Mouse (Mus musculus) myocyte (in vitro differentiated cells): ENCODE results near the gene Hoxa13. TPM values are rescaled to one million over a fixed set of nuclear protein-coding genes. Genes with fewer than 3 reads are reported as not detected.

Experiments used
- H3K27me3 ChIP-seq: one replicate; pipeline ENCODE4 v1.6.1; 2011; ENCODE audit not compliant: control insufficient read depth, insufficient read depth, insufficient read length
- H3K36me3 ChIP-seq: one replicate; pipeline ENCODE4 v1.6.1; 2011; ENCODE audit not compliant: control insufficient read depth, insufficient read depth
- H3K4me2 ChIP-seq: one replicate; pipeline ENCODE4 v1.6.1; 2011; ENCODE audit warnings: low read depth, control low read depth
- H3K4me3 ChIP-seq: one replicate; pipeline ENCODE4 v1.5.1; 2011; ENCODE audit warnings: mild to moderate bottlenecking, control low read depth, moderate library complexity
- H3K79me2 ChIP-seq: one replicate; pipeline ENCODE4 v1.6.1; 2011; ENCODE audit not compliant: control insufficient read depth, insufficient read depth
- H3ac ChIP-seq: one replicate; pipeline ENCODE4 v1.6.1; 2011; ENCODE audit not compliant: control insufficient read depth, insufficient read length
- CEBPB ChIP-seq: IDR thresholded peaks from 2 replicates; pipeline ENCODE4 v1.6.1; 2011; ENCODE audit warnings: mild to moderate bottlenecking, moderate library complexity; ENCODE audit not compliant: poor library complexity, insufficient read depth, severe bottlenecking
- E2F4 ChIP-seq: IDR thresholded peaks from one replicate; pipeline ENCODE4 v1.6.1; 2011; ENCODE audit warnings: mild to moderate bottlenecking, control low read depth, moderate library complexity; ENCODE audit not compliant: insufficient read depth
- MAX ChIP-seq: IDR thresholded peaks from one replicate; pipeline ENCODE4 v1.6.1; 2011; ENCODE audit warnings: low read depth, mild to moderate bottlenecking, control low read depth
- MYOD1 ChIP-seq, 3 experiments: IDR thresholded peaks; one replicate each; pipeline ENCODE4 v1.6.1; 2011; ENCODE audit warnings: control low read depth in 2 of 3, low read depth in 2 of 3, mild to moderate bottlenecking in 2 of 3, moderate library complexity in 1 of 3; ENCODE audit not compliant: insufficient read length in 2 of 3, control insufficient read depth in 1 of 3
- MYOG ChIP-seq, 3 experiments: IDR thresholded peaks; one replicate each; pipeline ENCODE4 v1.6.1; 2011; ENCODE audit warnings: control low read depth in 2 of 3, low read depth in 2 of 3, mild to moderate bottlenecking in 2 of 3; ENCODE audit not compliant: insufficient read length in 2 of 3, control insufficient read depth in 1 of 3, insufficient read depth in 1 of 3
- POLR2A ChIP-seq: IDR thresholded peaks from one replicate; pipeline ENCODE4 v1.6.1; 2011; ENCODE audit warnings: low read depth, mild to moderate bottlenecking, control low read depth, moderate library complexity; ENCODE audit not compliant: insufficient read length
- POLR2AphosphoS2 ChIP-seq: IDR thresholded peaks from one replicate; pipeline ENCODE4 v1.6.1; 2011; ENCODE audit warnings: low read depth, control low read depth; ENCODE audit not compliant: insufficient read length
- REST ChIP-seq: IDR thresholded peaks from one replicate; pipeline ENCODE4 v1.6.1; 2011; ENCODE audit warnings: mild to moderate bottlenecking, control low read depth, moderate library complexity; ENCODE audit not compliant: insufficient read depth, insufficient read length
- SRF ChIP-seq: IDR thresholded peaks from one replicate; pipeline ENCODE4 v1.6.1; 2011; ENCODE audit warnings: low read depth; ENCODE audit not compliant: control insufficient read depth, insufficient read length
- TCF12 ChIP-seq: IDR thresholded peaks from one replicate; pipeline ENCODE4 v1.6.1; 2011; ENCODE audit warnings: mild to moderate bottlenecking, control low read depth; ENCODE audit not compliant: poor library complexity, insufficient read depth, severe bottlenecking
- TCF3 ChIP-seq: IDR thresholded peaks from one replicate; pipeline ENCODE4 v1.6.1; 2011; ENCODE audit warnings: low read depth, control low read depth; ENCODE audit not compliant: insufficient read length
- USF1 ChIP-seq: IDR thresholded peaks from one replicate; pipeline ENCODE4 v1.6.1; 2011; ENCODE audit warnings: low read depth, mild to moderate bottlenecking, control low read depth, moderate library complexity
- polyA plus RNA-seq: library from polyadenylated mRNA; unstranded; fragments of >200 nt; fragmentation: generic; extraction: Trizol; gene quantifications from one replicate; pipeline ENCODE4 v1.2.1, GENCODE M21; 2012; ENCODE audit warnings: missing spikeins

Gene Hoxa13
- polyA plus RNA-seq, 1 experiment = 0.72 TPM

DNA sequence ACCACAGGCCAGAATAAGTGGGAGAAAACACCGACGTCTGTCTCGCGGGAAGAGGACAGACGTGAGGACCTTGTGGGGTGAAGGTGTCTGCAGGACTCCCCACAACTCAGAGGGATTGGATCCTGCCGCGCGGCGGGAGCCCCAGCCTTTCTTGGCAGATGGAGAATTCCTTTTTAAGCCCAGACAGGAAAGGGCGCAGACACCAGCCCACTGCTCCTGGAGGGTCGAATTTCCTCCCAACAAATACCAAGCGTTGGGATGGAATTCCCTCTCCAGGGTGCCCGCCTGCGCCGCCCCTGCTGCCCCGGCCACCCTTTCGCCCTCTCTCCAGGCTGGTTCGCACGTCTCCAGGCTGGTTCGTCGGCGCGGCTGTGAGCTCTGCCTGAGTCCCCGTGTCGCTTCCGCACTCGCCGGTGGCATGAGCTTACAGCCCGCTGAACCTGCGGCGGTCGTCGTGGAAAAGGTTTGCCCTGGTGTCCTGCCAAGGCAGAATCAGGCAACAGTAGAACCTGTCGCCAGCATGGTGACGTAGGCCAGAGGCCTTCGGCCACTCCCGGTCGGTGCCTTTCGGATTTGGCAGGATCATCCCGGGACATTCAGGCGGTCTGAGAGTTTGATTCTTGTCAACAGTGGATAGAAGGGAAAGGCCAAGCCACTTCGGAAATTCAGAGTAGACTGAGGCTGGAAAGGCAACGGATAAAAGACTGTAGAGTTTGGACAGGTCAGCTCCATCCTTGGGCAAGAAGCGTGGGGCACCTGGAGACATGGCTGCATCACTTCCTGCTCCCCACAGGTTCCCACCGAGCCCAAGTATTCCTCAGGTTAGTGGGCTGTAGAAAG is 30.6 kb upstream of the Hoxa13 start:
- no peaks in the 10 kb centered on the region for H3K27me3 ChIP-seq
- TF ChIP-seq MYOD1 (IDR thresholded peaks at IDR 0.05; ENCODE audit: control insufficient read depth in 1 of 3, insufficient read length in 2 of 3, low read depth in 2 of 3) (no peak), E2F4 (no peak), SRF (no peak), POLR2AphosphoS2 (no peak), TCF3 (no peak), POLR2A (no peak), MAX (no peak), CEBPB (no peak), REST (no peak), TCF12 (no peak)
- H3ac ChIP-seq = no peak overlapping the region
- no peaks in the 10 kb centered on the region for H3K36me3 ChIP-seq
- H3K4me2 ChIP-seq = no peak overlapping the region
- H3K79me2 ChIP-seq = no peaks in the 10 kb centered on the region
- no peak overlapping the region for H3K4me3 ChIP-seq

- no peaks in the 10 kb centered on the region for H3K27me3 ChIP-seq
- H3K36me3 ChIP-seq = no peaks in the 10 kb centered on the region
- H3K4me3 ChIP-seq = no peak overlapping the region
- H3ac ChIP-seq = no peak overlapping the region
- H3K4me2 ChIP-seq = no peak overlapping the region
- no peak for TF ChIP-seq MYOG (IDR thresholded peaks at IDR 0.05; ENCODE audit: control insufficient read depth in 1 of 3, insufficient read depth in 1 of 3, insufficient read length in 2 of 3, low read depth in 2 of 3)
- H3K79me2 ChIP-seq = no peaks in the 10 kb centered on the region
Observed at GRCm38 (mm10) chr6:52290186-52290585, 29.5 kb upstream of the Hoxa13 start.

GRCm38 (mm10) chr6:52283896-52284295 is 23.2 kb upstream of the Hoxa13 start:
- Histone ChIP-seq H3K36me3 (no peaks in the 10 kb centered on the region), H3K79me2 (no peaks in the 10 kb centered on the region), H3K27me3 (no peaks in the 10 kb centered on the region), H3K4me2 (no peak overlapping the region), H3ac (no peak overlapping the region), H3K4me3 (no peak overlapping the region)
- no peak for TF ChIP-seq TCF12
- no peak for TF ChIP-seq MYOD1 (IDR thresholded peaks at IDR 0.05; ENCODE audit: control insufficient read depth in 1 of 3, insufficient read length in 2 of 3, low read depth in 2 of 3)
- no peak for TF ChIP-seq MYOG (IDR thresholded peaks at IDR 0.05; ENCODE audit: control insufficient read depth in 1 of 3, insufficient read depth in 1 of 3, insufficient read length in 2 of 3, low read depth in 2 of 3)
- TF ChIP-seq POLR2A = no peak
- TF ChIP-seq E2F4 = no peak

DNA sequence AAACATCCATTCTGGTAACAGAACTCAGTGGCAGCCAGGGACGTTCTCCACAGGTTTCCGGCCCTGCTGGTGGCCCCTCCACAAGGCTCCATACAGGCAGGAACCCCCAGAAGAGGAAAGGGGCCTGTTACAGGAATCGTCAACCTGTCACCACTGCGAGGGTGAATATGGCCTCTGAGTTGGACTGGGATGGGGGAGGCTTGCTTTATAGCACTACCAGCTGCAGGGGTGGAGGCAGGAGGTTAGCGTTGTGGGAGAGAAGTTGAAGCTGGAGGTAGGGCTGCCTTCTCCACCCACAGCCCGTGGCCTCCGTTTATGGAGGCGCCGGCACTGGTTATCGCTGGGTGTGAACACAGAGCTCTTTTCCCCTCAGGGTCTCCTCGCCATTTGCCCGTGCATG is 20.4 kb upstream of the Hoxa13 start:
- no peaks in the 10 kb centered on the region for H3K27me3 ChIP-seq
- H3K79me2 ChIP-seq = no peaks in the 10 kb centered on the region
- no peaks in the 10 kb centered on the region for H3K36me3 ChIP-seq
- no peak overlapping the region for H3ac ChIP-seq
- H3K4me2 ChIP-seq = no peak overlapping the region
- H3K4me3 ChIP-seq = no peak overlapping the region
- no peak for TF ChIP-seq POLR2AphosphoS2
- TF ChIP-seq TCF3 = no peak
- no peak for TF ChIP-seq E2F4
- TF ChIP-seq USF1 = no peak
- TF ChIP-seq MYOG (IDR thresholded peaks at IDR 0.05; ENCODE audit: control insufficient read depth in 1 of 3, insufficient read depth in 1 of 3, insufficient read length in 2 of 3, low read depth in 2 of 3) = no peak
- no peak for TF ChIP-seq MYOD1 (IDR thresholded peaks at IDR 0.05; ENCODE audit: control insufficient read depth in 1 of 3, insufficient read length in 2 of 3, low read depth in 2 of 3)
- TF ChIP-seq SRF = no peak
- no peak for TF ChIP-seq MAX
- TF ChIP-seq POLR2A = no peak
- no peak for TF ChIP-seq TCF12
- TF ChIP-seq CEBPB = no peak

GRCm38 (mm10) chr6:52276920-52277319 is 16.2 kb upstream of the Hoxa13 start:
- Histone ChIP-seq H3K4me3 (no peak overlapping the region), H3K4me2 (no peak overlapping the region), H3K27me3 (no peaks in the 10 kb centered on the region), H3K79me2 (no peaks in the 10 kb centered on the region), H3K36me3 (no peaks in the 10 kb centered on the region), H3ac (no peak overlapping the region)
- TF ChIP-seq MYOG (IDR thresholded peaks at IDR 0.05; ENCODE audit: control insufficient read depth in 1 of 3, insufficient read depth in 1 of 3, insufficient read length in 2 of 3, low read depth in 2 of 3) = no peak
- no peak for TF ChIP-seq USF1
- no peak for TF ChIP-seq CEBPB
- TF ChIP-seq SRF = no peak
- no peak for TF ChIP-seq POLR2AphosphoS2
- no peak for TF ChIP-seq TCF12
- TF ChIP-seq POLR2A = no peak
- TF ChIP-seq E2F4 = no peak
- no peak for TF ChIP-seq MAX
- no peak for TF ChIP-seq TCF3
- no peak for TF ChIP-seq MYOD1 (IDR thresholded peaks at IDR 0.05; ENCODE audit: control insufficient read depth in 1 of 3, insufficient read length in 2 of 3, low read depth in 2 of 3)
- no peak for TF ChIP-seq REST
